Mouse (Mus musculus): ENCODE results near the gene Ube3b. TPM values are rescaled to one million over a fixed set of nuclear protein-coding genes. Genes with fewer than 3 reads are reported as not detected.
A peak's percentile ranks its signal among the peaks of the same experiment; 100 is the strongest.

Gene Ube3b
- polyA plus RNA-seq, 1 experiment from 2014 or later = 55.2 TPM

DNA sequence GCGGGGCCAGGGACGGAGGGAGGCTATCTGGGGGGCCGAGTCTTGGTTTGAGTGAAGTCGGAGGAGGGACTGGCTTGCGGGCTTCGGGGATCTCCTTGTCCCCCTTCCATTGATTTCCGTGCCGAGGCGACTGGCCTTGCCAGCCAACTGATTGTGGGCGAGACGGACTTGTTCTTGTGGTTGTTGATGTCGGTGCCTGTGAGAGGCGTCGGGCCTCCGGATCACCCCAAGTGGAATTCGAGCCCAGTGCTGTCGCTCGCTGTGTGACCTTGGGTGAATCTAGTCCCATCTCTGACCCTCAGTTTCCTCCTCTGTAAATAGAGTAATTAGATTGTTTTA, 575 bp downstream of the Ube3b start:
- Histone ChIP-seq H3K36me3 (ENCODE audit: control insufficient read depth, insufficient read depth, low read length) (peaks cover 15% of the 10 kb centered on the region), H3K4me1 (ENCODE audit: control insufficient read depth, insufficient read depth, low read length) (peaks cover 28% of the 10 kb centered on the region), H3K4me3 (ENCODE audit: low read length) (peak overlapping the region; percentile 95), H3K27me3 (ENCODE audit: control insufficient read depth, insufficient read depth, low read length) (no peaks in the 10 kb centered on the region), H3K9me3 (ENCODE audit: control insufficient read depth, low read length) (no peaks in the 10 kb centered on the region), H3K9ac (ENCODE audit: low read depth, low read length) (peak overlapping the region; percentile 96), H3K27ac (ENCODE audit: low read depth, low read length) (peak overlapping the region; percentile 63), H3K4me2 (replicated peaks; ENCODE audit: low read depth, low read length) (peak overlapping the region; percentile 80)
- 0% methylated on average over 18 of the region's 18 CpGs for WGBS
- peak; percentile 4; the same call in 1 of the 2 replicates for ATAC-seq (ENCODE audit: low FRiP score, low TSS enrichment)

DNA sequence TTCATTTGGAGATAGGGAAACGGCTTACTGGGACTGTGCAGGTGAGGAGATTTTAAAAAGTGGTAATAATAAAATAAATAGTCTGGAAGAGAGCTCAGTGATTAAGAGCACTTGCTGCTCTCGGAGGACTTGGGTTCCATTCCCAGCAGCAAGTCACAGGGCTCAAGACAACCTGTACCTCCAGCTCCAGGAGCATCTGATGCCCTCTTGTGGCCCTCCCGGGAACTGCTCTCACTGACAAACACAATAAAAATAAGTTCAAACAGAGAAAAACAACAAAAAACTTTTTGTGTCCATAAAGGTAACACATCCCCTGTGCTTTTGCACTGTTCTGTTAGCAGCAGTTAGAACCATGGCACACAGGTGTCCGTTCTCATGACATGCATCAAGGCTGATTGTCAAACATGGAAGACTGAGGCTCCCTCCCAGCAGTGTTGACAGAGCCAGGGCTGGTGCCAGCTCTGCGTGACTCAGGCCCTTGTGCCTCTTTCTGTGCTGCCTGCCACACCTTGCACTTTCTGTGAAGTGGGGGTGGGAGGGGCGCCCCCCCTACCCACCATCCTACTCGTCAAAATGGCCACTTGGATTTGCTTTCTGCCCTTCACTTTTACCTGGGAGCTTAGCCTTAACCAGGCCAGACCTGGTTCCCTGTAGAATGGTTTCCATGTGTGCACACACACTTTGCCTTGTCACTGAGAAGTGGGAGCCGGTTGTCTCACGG, 2.9 kb downstream of the Ube3b start:
- no peak overlapping the region for H3K9ac ChIP-seq (ENCODE audit: low read depth, low read length)
- H3K27ac ChIP-seq (ENCODE audit: low read depth, low read length) = no peak overlapping the region
- H3K4me2 ChIP-seq (replicated peaks; ENCODE audit: low read depth, low read length) = no peak overlapping the region
- peaks cover 17% of the 10 kb centered on the region for H3K4me1 ChIP-seq (ENCODE audit: control insufficient read depth, insufficient read depth, low read length)
- 84% methylated on average over 9 of the region's 9 CpGs for WGBS
- H3K27me3 ChIP-seq (ENCODE audit: control insufficient read depth, insufficient read depth, low read length) = no peaks in the 10 kb centered on the region
- peaks cover 39% of the 10 kb centered on the region for H3K36me3 ChIP-seq (ENCODE audit: control insufficient read depth, insufficient read depth, low read length)
- H3K4me3 ChIP-seq (ENCODE audit: low read length) = no peak overlapping the region
- ATAC-seq (ENCODE audit: low FRiP score, low TSS enrichment) = no peak
- H3K9me3 ChIP-seq (ENCODE audit: control insufficient read depth, low read length) = no peaks in the 10 kb centered on the region

DNA sequence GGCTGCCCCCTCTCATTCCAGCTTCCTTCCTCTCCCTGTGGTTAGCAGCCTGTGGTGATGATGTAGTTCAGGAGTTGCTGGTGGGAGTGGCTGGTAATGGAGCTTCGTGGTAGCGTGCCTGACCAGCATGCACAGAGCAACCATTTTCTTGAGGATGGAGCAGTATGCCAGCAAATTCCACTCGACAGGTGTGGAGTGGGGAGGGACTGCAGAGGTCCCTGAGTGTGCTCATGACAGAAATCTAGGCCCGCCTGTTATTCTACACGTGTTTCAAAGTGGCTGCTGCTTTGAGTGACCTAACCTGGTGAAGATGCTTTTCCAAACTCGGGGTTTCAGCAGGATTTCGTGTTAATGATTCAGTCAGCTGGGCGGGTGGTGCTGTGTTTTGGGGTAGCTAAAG, 4.0 kb downstream of the Ube3b start:
- ATAC-seq (ENCODE audit: low FRiP score, low TSS enrichment) = no peak
- H3K9me3 ChIP-seq (ENCODE audit: control insufficient read depth, low read length) = no peaks in the 10 kb centered on the region
- H3K36me3 ChIP-seq (ENCODE audit: control insufficient read depth, insufficient read depth, low read length) = peaks cover 50% of the 10 kb centered on the region
- H3K27me3 ChIP-seq (ENCODE audit: control insufficient read depth, insufficient read depth, low read length) = no peaks in the 10 kb centered on the region
- no peak overlapping the region for H3K9ac ChIP-seq (ENCODE audit: low read depth, low read length)
- no peak overlapping the region for H3K4me2 ChIP-seq (replicated peaks; ENCODE audit: low read depth, low read length)
- no peak overlapping the region for H3K27ac ChIP-seq (ENCODE audit: low read depth, low read length)
- peaks cover 9% of the 10 kb centered on the region for H3K4me1 ChIP-seq (ENCODE audit: control insufficient read depth, insufficient read depth, low read length)
- no peak overlapping the region for H3K4me3 ChIP-seq (ENCODE audit: low read length)
- 93% methylated on average over 8 of the region's 8 CpGs for WGBS

DNA sequence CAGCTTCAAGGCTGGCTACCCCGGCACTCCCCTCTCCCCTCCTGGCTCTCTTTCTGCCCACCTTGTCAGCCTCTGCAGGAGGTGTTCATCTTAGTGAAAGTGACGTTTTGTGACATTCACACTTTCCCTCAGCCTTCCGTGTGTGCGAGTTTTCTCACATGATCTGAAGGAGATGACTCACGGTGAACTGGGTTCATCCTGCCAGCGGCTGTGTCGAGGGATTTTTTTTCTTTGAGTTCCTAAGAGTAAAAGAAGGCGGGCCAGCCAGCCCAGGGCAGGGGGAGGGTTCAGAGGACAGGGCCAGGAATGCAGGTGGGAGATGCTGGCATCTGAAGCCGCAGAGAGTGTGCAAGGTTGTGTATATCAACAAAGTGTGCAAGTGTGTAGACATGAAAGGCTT, 12.8 kb downstream of the Ube3b start:
- H3K9me3 ChIP-seq (ENCODE audit: control insufficient read depth, low read length) = no peaks in the 10 kb centered on the region
- ATAC-seq (ENCODE audit: low FRiP score, low TSS enrichment) = no peak

DNA sequence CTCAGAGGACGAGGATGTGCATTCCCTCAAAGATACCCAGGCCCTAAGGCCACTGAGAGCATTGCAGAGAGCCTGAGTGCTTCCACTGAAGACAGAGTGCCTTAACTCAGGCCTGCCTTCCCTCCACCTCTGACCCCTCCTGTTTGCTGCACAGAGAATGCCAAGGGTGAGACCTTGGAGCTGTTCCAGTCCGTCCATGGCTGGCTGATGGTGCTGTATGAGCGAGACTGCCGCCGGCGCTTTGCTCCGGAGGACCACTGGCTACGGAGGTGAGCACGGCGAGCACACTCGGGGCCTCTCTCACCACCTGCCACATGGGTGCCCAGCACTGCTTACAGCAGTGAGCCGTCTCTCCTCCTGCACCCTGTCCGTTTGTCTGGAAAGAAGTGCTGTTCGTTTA, 26.2 kb downstream of the Ube3b start:
- H3K36me3 ChIP-seq (ENCODE audit: control insufficient read depth, insufficient read depth, low read length) = peaks cover 99% of the 10 kb centered on the region
- WGBS = 92% methylated on average over 14 of the region's 14 CpGs
- H3K4me3 ChIP-seq (ENCODE audit: low read length) = no peak overlapping the region
- no peaks in the 10 kb centered on the region for H3K27me3 ChIP-seq (ENCODE audit: control insufficient read depth, insufficient read depth, low read length)
- H3K4me1 ChIP-seq (ENCODE audit: control insufficient read depth, insufficient read depth, low read length) = no peaks in the 10 kb centered on the region
- no peak overlapping the region for H3K27ac ChIP-seq (ENCODE audit: low read depth, low read length)
- ATAC-seq (ENCODE audit: low FRiP score, low TSS enrichment) = no peak
- no peaks in the 10 kb centered on the region for H3K9me3 ChIP-seq (ENCODE audit: control insufficient read depth, low read length)
- H3K9ac ChIP-seq (ENCODE audit: low read depth, low read length) = no peak overlapping the region
- no peak overlapping the region for H3K4me2 ChIP-seq (replicated peaks; ENCODE audit: low read depth, low read length)

More for the DNA sequence above, 12.8 kb downstream of the Ube3b start:
- Histone ChIP-seq H3K27me3 (ENCODE audit: control insufficient read depth, insufficient read depth, low read length) (no peaks in the 10 kb centered on the region), H3K4me1 (ENCODE audit: control insufficient read depth, insufficient read depth, low read length) (no peaks in the 10 kb centered on the region), H3K9ac (ENCODE audit: low read depth, low read length) (no peak overlapping the region; the same call in 1 of the 2 replicates), H3K4me2 (replicated peaks; ENCODE audit: low read depth, low read length) (no peak overlapping the region), H3K36me3 (ENCODE audit: control insufficient read depth, insufficient read depth, low read length) (peaks cover 87% of the 10 kb centered on the region), H3K4me3 (ENCODE audit: low read length) (no peak overlapping the region), H3K27ac (ENCODE audit: low read depth, low read length) (no peak overlapping the region)
- 72% methylated on average over 9 of the region's 9 CpGs for WGBS

DNA sequence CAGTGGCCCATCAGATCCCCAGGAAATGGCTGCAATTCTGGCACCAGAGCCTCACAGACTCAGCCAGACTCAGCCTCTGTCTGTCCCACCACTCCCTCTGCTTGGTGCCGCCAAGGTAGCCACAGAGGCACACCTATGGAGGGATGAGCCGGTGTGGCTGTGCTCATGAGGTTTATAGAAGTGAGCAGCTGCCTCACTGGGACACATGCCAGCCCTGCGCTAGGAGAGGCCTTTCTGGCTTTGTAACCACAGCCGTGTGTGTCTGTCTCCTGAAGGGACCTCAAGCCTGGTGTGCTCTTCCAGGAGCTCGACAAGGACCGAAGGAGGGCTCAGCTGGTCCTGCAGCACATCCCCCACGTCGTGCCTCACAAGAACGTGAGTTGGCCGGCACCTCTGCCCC, 26.9 kb downstream of the Ube3b start:
- Histone ChIP-seq H3K9me3 (ENCODE audit: control insufficient read depth, low read length) (no peaks in the 10 kb centered on the region), H3K4me1 (ENCODE audit: control insufficient read depth, insufficient read depth, low read length) (no peaks in the 10 kb centered on the region), H3K36me3 (ENCODE audit: control insufficient read depth, insufficient read depth, low read length) (peaks cover 99% of the 10 kb centered on the region), H3K9ac (ENCODE audit: low read depth, low read length) (no peak overlapping the region), H3K27ac (ENCODE audit: low read depth, low read length) (no peak overlapping the region), H3K4me3 (ENCODE audit: low read length) (no peak overlapping the region), H3K4me2 (replicated peaks; ENCODE audit: low read depth, low read length) (no peak overlapping the region), H3K27me3 (ENCODE audit: control insufficient read depth, insufficient read depth, low read length) (no peaks in the 10 kb centered on the region)
- 91% methylated on average over 10 of the region's 10 CpGs for WGBS
- no peak for ATAC-seq (ENCODE audit: low FRiP score, low TSS enrichment)

DNA sequence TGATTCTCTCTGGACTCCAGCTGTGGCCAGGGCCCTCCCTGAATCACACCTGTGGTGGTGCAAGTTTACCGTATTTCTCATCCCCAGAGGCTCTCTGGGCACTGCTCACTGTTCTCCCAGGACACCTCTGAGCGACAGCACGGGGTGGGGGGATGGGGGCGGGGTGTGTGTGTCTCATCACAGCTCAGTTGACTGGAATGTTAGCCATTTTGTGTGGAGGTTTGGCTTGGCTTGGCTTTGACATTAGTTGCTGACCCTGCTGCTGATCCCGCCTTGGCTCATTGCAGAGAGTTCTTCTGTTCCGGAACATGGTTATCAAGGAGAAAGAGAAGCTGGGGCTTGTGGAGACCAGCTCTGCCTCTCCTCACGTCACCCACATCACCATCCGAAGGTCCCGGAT, 27.4 kb downstream of the Ube3b start:
- Histone ChIP-seq H3K27ac (ENCODE audit: low read depth, low read length) (no peak overlapping the region), H3K9me3 (ENCODE audit: control insufficient read depth, low read length) (no peaks in the 10 kb centered on the region), H3K4me2 (replicated peaks; ENCODE audit: low read depth, low read length) (no peak overlapping the region), H3K27me3 (ENCODE audit: control insufficient read depth, insufficient read depth, low read length) (no peaks in the 10 kb centered on the region), H3K4me3 (ENCODE audit: low read length) (no peak overlapping the region), H3K36me3 (ENCODE audit: control insufficient read depth, insufficient read depth, low read length) (peaks cover 99% of the 10 kb centered on the region), H3K9ac (ENCODE audit: low read depth, low read length) (no peak overlapping the region), H3K4me1 (ENCODE audit: control insufficient read depth, insufficient read depth, low read length) (no peaks in the 10 kb centered on the region)
- no peak for ATAC-seq (ENCODE audit: low FRiP score, low TSS enrichment)
- WGBS = 88% methylated on average over 9 of the region's 9 CpGs

DNA sequence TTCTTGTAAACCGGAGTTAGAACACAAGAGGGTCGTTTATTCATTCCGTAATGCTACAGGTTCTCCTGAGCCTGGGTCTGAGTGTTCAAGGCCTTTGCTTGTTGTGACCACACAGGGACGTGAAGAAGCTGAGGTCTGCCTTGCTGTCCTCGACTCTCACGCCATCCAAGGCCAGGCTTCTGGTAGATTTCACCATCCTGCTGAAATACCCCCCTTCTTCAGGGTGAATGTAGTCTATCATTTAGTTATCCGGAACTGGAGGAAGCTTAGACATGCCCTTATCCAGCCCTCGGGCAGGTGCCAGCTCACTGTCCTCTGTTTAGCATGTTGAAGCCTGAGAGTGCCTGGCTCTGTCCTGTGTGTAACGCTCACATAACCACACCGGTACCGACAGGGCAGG, 28.4 kb downstream of the Ube3b start:
- Histone ChIP-seq H3K27ac (ENCODE audit: low read depth, low read length) (no peak overlapping the region), H3K36me3 (ENCODE audit: control insufficient read depth, insufficient read depth, low read length) (peaks cover 99% of the 10 kb centered on the region), H3K4me1 (ENCODE audit: control insufficient read depth, insufficient read depth, low read length) (no peaks in the 10 kb centered on the region), H3K9me3 (ENCODE audit: control insufficient read depth, low read length) (no peaks in the 10 kb centered on the region), H3K9ac (ENCODE audit: low read depth, low read length) (no peak overlapping the region), H3K4me2 (replicated peaks; ENCODE audit: low read depth, low read length) (no peak overlapping the region), H3K4me3 (ENCODE audit: low read length) (no peak overlapping the region), H3K27me3 (ENCODE audit: control insufficient read depth, insufficient read depth, low read length) (no peaks in the 10 kb centered on the region)
- no peak for ATAC-seq (ENCODE audit: low FRiP score, low TSS enrichment)
- WGBS = 92% methylated on average over 11 of the region's 11 CpGs

DNA sequence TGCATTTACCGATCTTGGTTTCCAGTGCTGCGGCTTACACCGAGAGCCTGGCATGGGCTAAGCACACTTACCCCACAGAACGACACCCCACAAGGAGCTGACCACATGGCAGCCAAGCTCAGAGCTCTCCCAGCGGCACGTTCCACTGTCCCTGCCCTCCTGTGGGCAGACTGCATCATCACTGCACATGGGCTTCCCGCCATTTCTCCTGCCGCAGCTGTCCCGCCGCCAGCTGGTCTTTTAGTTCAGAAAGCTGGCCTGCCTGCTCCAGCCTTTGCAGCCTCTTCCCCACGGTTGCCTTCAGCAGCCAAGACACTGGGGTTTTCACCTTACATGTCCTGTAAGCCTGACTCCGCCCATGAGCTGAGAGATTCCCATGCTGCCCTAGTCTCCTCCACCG, 30.0 kb downstream of the Ube3b start:
- Histone ChIP-seq H3K9me3 (ENCODE audit: control insufficient read depth, low read length) (no peaks in the 10 kb centered on the region), H3K4me2 (replicated peaks; ENCODE audit: low read depth, low read length) (no peak overlapping the region), H3K36me3 (ENCODE audit: control insufficient read depth, insufficient read depth, low read length) (peaks cover 98% of the 10 kb centered on the region), H3K27me3 (ENCODE audit: control insufficient read depth, insufficient read depth, low read length) (no peaks in the 10 kb centered on the region), H3K4me3 (ENCODE audit: low read length) (no peak overlapping the region), H3K4me1 (ENCODE audit: control insufficient read depth, insufficient read depth, low read length) (no peaks in the 10 kb centered on the region), H3K27ac (ENCODE audit: low read depth, low read length) (no peak overlapping the region), H3K9ac (ENCODE audit: low read depth, low read length) (no peak overlapping the region)
- whole genome bisulfite sequencing = 92% methylated on average over 13 of the region's 13 CpGs
- no peak for ATAC-seq (ENCODE audit: low FRiP score, low TSS enrichment)

All from kidney, embryonic 14.5 days (tissue).